Mouse (Mus musculus): ENCODE data around the gene Hcfc1.

Hcfc1 gene

GRCm38 (mm10) chrX:73941860-73942259 lies 24.3 kb downstream of the Hcfc1 start:
- no peak for DNase-seq (ENCODE audit: low spot score in 2 of 2)

- no peak for DNase-seq (ENCODE audit: low spot score in 2 of 2)
Measured at GRCm38 (mm10) chrX:73931871-73932270, 34.3 kb downstream of the Hcfc1 start.

GRCm38 (mm10) chrX:73930402-73931062 lies 35.6 kb downstream of the Hcfc1 start, which contains the start of gene Renbp:
Gene Renbp, minus strand, starts transcription at chrX:73930850.
- peak in 1 of 2 experiments; percentile 48 for DNase-seq (ENCODE audit: low spot score in 2 of 2)

GRCm38 (mm10) chrX:73922550-73922882 lies 43.6 kb downstream of the Hcfc1 start:
- DNase-seq (ENCODE audit: low spot score in 2 of 2) = no peak

- DNase-seq (ENCODE audit: low spot score in 2 of 2) = peak; percentile 59 to 79
Measured at GRCm38 (mm10) chrX:73921823-73922549, 44.2 kb downstream of the Hcfc1 start, which contains the start of the genes Arhgap4 and Naa10. Gene Arhgap4, minus strand, starts transcription at chrX:73921870. Gene Naa10, minus strand, starts transcription at chrX:73921944.

- peak in 1 of 2 experiments; percentile 7 for DNase-seq (ENCODE audit: low spot score in 2 of 2)
Measured at GRCm38 (mm10) chrX:73921285-73921822, 44.8 kb downstream of the Hcfc1 start.

GRCm38 (mm10) chrX:73918631-73919030 lies 47.5 kb downstream of the Hcfc1 start:
- no peak for DNase-seq (ENCODE audit: low spot score in 2 of 2)

- DNase-seq (ENCODE audit: low spot score in 2 of 2) = no peak
Measured at GRCm38 (mm10) chrX:73916945-73917344, 49.2 kb downstream of the Hcfc1 start.

- DNase-seq (ENCODE audit: low spot score in 2 of 2) = peak; percentile 44 to 82
Measured at GRCm38 (mm10) chrX:73914827-73915703, 51.1 kb downstream of the Hcfc1 start.

- DNase-seq (ENCODE audit: low spot score in 2 of 2) = no peak
Measured at GRCm38 (mm10) chrX:73911588-73911987, 54.6 kb downstream of the Hcfc1 start.

GRCm38 (mm10) chrX:73911156-73911555 lies 55.0 kb downstream of the Hcfc1 start:
- no peak for DNase-seq (ENCODE audit: low spot score in 2 of 2)

GRCm38 (mm10) chrX:73910451-73910850 lies 55.7 kb downstream of the Hcfc1 start:
- DNase-seq (ENCODE audit: low spot score in 2 of 2) = no peak

- DNase-seq (ENCODE audit: low spot score in 2 of 2) = no peak
Measured at GRCm38 (mm10) chrX:73910049-73910448, 56.1 kb downstream of the Hcfc1 start.

- DNase-seq (ENCODE audit: low spot score in 2 of 2) = no peak
Measured at GRCm38 (mm10) chrX:73897959-73898358, 68.2 kb downstream of the Hcfc1 start.

GRCm38 (mm10) chrX:73895719-73896118 lies 70.4 kb downstream of the Hcfc1 start, which contains the start of gene L1cam:
Gene L1cam, minus strand, starts transcription at chrX:73896105.
- DNase-seq (ENCODE audit: low spot score in 2 of 2) = peak; percentile 25 to 41

GRCm38 (mm10) chrX:73892833-73893232 lies 73.3 kb downstream of the Hcfc1 start:
- DNase-seq (ENCODE audit: low spot score in 2 of 2) = no peak

Data from urinary bladder, adult 18-20 months (tissue).